Mouse (Mus musculus): ENCODE results near the gene Ttll10. TPM values are rescaled to one million over a fixed set of nuclear protein-coding genes. Genes with fewer than 3 reads are reported as not detected.

Gene Ttll10
- polyA plus RNA-seq, 1 experiment = 7.2 TPM

DNA sequence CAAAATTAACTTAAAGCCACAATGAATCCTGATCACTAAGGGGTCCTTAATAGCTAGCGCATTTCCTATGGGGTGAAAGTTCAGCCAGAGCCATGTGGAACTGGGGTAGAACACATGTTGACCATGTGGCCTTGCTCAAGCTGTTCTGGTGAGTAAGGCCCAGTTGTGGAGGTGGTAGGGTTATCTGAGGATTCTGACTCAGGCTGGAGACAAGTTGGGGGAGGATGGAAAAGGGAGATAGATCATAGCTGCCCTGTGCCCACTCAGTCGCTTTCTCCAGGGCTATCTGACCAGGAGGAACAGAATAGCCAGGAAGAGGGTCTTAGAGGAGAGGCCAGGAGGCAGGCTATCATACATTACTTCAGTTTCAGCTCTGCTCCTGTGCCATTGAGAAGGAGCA lies 44.8 kb downstream of the Ttll10 start:
- 85% methylated on average over 2 of the region's 2 CpGs for WGBS
- Histone ChIP-seq H3K4me3 (replicated peaks; ENCODE audit: extremely low read depth, low read depth, low read length) (no peak overlapping the region), H3K4me1 (ENCODE audit: control insufficient read depth, insufficient read depth, low read length) (no peaks in the 10 kb centered on the region)
- TF ChIP-seq POLR2A (IDR thresholded peaks at IDR 0.05; ENCODE audit: borderline replicate concordance, extremely low read depth, low read depth, low read length) = no peak
- no peak for TF ChIP-seq CTCF (IDR thresholded peaks at IDR 0.05; ENCODE audit: insufficient read depth, low read length)
- no peak for DNase-seq

DNA sequence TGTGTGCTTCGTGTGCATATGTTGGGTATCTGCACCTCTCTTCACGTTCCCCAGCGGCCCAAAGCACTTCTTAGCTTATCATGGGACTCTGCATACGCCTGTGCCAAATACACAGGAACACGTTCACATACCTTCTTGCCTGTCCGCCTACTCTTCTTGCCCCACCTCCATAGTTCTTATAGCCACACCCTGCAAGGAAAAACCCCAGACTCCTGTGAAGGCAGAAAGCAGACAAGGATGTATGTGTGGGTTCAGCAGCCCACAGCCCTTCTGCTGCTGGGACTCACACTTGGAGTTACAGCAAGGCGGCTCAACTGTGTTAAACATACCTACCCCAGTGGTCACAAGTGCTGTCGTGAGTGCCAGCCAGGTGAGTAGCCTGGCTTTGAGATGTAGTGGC lies 45.6 kb downstream of the Ttll10 start, which contains the start of gene Tnfrsf4:
Tnfrsf4 (plus strand) TSS at position 207 of the 400 bp plus-strand sequence.
- DNase-seq = no peak
- no peak for TF ChIP-seq CTCF (IDR thresholded peaks at IDR 0.05; ENCODE audit: insufficient read depth, low read length)
- TF ChIP-seq POLR2A (IDR thresholded peaks at IDR 0.05; ENCODE audit: borderline replicate concordance, extremely low read depth, low read depth, low read length) = no peak
- 58% methylated on average over 8 of the region's 8 CpGs for WGBS
- H3K4me3 ChIP-seq (replicated peaks; ENCODE audit: extremely low read depth, low read depth, low read length) = no peak within 1 kb of the TSS
- no peaks in the 10 kb centered on the region for H3K4me1 ChIP-seq (ENCODE audit: control insufficient read depth, insufficient read depth, low read length)

DNA sequence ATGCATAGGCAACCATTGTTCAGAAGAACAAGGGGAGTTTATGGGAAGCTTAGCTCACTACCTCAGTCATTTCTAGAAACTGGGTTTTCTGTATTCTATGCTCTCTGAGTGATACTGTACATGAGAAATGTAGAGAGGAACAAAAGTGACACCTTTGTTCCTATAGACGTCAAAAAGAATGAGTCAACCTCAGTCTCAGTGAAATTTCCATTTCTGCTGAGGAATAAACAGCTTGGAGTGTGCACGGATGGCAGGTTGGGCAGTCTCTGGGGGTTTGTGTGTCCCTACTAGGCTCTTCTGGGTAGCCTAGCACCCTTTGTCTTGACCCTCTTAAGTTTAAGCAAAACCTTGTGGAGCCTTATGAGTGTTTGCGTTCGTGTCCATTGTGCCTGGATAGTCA lies 50.8 kb downstream of the Ttll10 start:
- no peaks in the 10 kb centered on the region for H3K4me1 ChIP-seq (ENCODE audit: control insufficient read depth, insufficient read depth, low read length)
- WGBS = 93% methylated on average over 4 of the region's 4 CpGs
- TF ChIP-seq POLR2A (IDR thresholded peaks at IDR 0.05; ENCODE audit: borderline replicate concordance, extremely low read depth, low read depth, low read length) (no peak), CTCF (IDR thresholded peaks at IDR 0.05; ENCODE audit: insufficient read depth, low read length) (no peak)
- no peak for DNase-seq
- H3K4me3 ChIP-seq (replicated peaks; ENCODE audit: extremely low read depth, low read depth, low read length) = no peak overlapping the region

DNA sequence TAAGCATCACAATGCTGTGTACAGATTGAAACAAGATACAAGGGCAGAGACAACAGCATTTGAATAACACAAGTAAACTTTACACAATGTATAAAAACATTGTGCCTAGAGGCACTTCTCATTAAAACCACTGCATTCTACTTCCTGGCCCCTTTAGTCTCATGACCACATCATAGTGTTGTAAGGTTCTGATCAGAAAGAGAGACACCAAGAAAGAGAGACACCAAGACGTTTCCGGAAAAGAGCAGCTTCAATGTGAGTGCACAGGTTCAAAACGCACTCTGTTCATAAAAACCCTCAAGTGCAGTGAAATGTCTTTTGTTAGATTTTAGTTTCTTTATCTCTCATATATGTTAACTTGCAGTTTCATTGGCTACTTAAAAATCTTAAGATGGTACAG lies 55.1 kb downstream of the Ttll10 start:
- Histone ChIP-seq H3K4me1 (ENCODE audit: control insufficient read depth, insufficient read depth, low read length) (no peaks in the 10 kb centered on the region), H3K4me3 (replicated peaks; ENCODE audit: extremely low read depth, low read depth, low read length) (no peak overlapping the region)
- DNase-seq = no peak
- 94% methylated on average over 3 of the region's 3 CpGs for WGBS
- TF ChIP-seq CTCF (IDR thresholded peaks at IDR 0.05; ENCODE audit: insufficient read depth, low read length) = no peak
- TF ChIP-seq POLR2A (IDR thresholded peaks at IDR 0.05; ENCODE audit: borderline replicate concordance, extremely low read depth, low read depth, low read length) = no peak

DNA sequence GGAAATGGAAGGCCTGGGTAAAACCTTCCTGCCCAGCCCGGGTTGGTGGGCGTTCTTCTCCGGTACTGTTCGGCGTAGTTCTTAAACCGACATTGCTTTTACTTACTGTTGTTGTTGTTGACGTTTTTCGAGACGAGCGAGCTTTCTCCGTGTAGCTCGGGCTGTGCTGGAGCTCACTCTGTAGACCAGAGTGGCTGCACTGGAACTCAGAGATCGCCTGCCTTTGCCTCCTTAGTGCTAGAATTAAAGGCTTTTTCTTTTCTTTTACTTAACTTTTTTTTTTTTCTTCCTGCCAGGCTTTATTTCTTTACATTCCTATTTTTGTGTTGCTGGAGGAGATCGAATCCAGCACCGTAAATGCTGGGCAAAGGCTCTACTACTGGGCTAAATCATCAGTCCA lies 65.6 kb downstream of the Ttll10 start:
- Histone ChIP-seq H3K4me1 (ENCODE audit: control insufficient read depth, insufficient read depth, low read length) (peaks cover 8% of the 10 kb centered on the region), H3K4me3 (replicated peaks; ENCODE audit: extremely low read depth, low read depth, low read length) (peak overlapping the region; percentile 67)
- DNase-seq = no peak
- WGBS = 3% methylated on average over 15 of the region's 15 CpGs
- no peak for TF ChIP-seq POLR2A (IDR thresholded peaks at IDR 0.05; ENCODE audit: borderline replicate concordance, extremely low read depth, low read depth, low read length)
- TF ChIP-seq CTCF (IDR thresholded peaks at IDR 0.05; ENCODE audit: insufficient read depth, low read length) = no peak

DNA sequence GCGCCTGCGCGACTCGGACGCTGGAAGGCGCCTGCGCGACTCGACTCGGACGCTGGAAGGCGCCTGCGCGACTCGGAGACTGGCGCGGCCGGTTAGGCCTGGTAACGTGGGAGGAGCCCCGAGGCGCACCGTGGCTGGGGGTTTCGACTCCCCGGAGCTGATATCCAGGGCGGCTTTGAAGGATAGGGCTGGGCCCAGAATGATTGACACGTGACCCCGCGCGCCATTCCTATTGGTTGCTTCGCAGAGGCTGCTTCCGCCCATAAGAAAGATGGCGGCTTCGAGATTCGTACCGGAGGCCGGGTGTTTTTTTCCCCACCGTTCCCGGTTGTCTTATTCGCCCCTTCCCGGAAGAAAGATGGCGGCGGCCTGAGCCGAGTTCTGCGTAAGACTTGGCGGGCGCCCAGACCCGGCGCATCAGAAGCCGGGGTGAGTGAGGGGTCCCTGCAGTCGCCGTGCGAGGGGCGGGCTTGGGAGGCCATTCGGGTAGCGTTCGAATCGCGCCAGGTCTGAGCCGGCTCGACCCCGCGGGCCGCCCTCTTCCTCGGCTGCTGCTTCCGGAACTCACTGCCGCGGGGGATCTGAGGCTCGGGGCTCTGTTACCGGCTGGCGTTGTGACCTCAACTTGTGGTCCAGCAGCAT lies 66.2 kb downstream of the Ttll10 start:
- H3K4me3 ChIP-seq (replicated peaks; ENCODE audit: extremely low read depth, low read depth, low read length) = peak overlapping the region; percentile 67
- WGBS = under 1% methylated on average over 70 of the region's 70 CpGs
- DNase-seq = peak; percentile 99
- TF ChIP-seq POLR2A (IDR thresholded peaks at IDR 0.05; ENCODE audit: borderline replicate concordance, extremely low read depth, low read depth, low read length) = peak; percentile 44; the same call in 1 of the 2 replicates
- TF ChIP-seq CTCF (IDR thresholded peaks at IDR 0.05; ENCODE audit: insufficient read depth, low read length) = no peak
- peaks cover 8% of the 10 kb centered on the region for H3K4me1 ChIP-seq (ENCODE audit: control insufficient read depth, insufficient read depth, low read length)

DNA sequence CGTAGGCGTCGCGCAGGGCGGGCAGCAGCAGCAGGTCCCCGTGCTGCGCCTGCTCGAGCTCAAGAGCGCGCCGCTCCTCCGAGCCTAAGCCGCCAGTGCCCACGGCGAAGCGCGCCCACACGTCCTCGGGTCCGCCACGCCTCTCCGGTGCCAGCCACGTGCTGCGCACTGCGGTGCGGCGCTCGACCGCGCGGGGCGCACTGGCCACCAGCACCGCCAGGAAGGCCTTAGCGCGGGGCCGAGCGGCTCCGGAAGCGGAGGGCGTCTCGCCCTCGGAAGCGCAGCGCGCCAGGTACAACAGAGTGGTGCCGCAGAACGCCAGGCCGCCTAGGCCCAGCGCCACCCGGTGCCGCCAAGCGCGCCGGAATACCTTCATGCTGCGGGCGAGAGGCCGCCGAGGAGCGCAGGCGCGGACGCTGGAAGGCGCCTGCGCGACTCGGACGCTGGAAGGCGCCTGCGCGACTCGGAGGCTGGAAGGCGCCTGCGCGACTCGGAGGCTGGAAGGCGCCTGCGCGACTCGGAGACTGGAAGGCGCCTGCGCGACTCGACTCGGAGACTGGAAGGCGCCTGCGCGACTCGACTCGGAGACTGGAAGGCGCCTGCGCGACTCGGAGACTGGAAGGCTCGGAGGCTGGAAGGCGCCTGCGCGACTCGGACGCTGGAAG lies 66.8 kb downstream of the Ttll10 start, which contains the start of the genes B3galt6 and Sdf4:
B3galt6 (minus strand) TSS at position 409 of the 665 bp plus-strand sequence.
Sdf4 (plus strand) TSS at position 632 of the 665 bp plus-strand sequence.
- Histone ChIP-seq H3K4me3 (replicated peaks; ENCODE audit: extremely low read depth, low read depth, low read length) (peak within 1 kb of the TSS; percentile 100), H3K4me1 (ENCODE audit: control insufficient read depth, insufficient read depth, low read length) (peaks cover 8% of the 10 kb centered on the region)
- TF ChIP-seq CTCF (IDR thresholded peaks at IDR 0.05; ENCODE audit: insufficient read depth, low read length) (peak; percentile 44), POLR2A (IDR thresholded peaks at IDR 0.05; ENCODE audit: borderline replicate concordance, extremely low read depth, low read depth, low read length) (peak; percentile 52; the same call in 1 of the 2 replicates)
- peak; percentile 85 for DNase-seq
- under 1% methylated on average over 99 of the region's 99 CpGs for WGBS

DNA sequence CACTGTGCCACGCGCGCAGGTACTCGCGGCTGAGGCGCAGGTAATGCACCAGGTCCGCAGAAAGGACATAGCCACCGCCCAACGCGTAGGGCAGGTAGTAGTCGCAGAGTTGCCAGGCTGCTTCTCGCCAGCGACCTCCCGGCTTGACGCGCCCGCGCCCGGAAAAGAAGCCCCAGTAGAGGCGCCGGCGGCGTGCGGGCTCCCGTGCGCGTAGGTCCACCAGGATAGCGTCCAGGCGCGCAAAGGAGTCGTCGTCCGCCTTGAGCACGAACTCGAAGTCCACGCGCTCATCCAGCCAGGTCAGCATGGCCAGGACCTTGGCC lies 67.3 kb downstream of the Ttll10 start:
- WGBS = 17% methylated on average over 37 of the region's 37 CpGs
- TF ChIP-seq POLR2A (IDR thresholded peaks at IDR 0.05; ENCODE audit: borderline replicate concordance, extremely low read depth, low read depth, low read length) = no peak
- TF ChIP-seq CTCF (IDR thresholded peaks at IDR 0.05; ENCODE audit: insufficient read depth, low read length) = no peak
- DNase-seq = no peak
- peaks cover 8% of the 10 kb centered on the region for H3K4me1 ChIP-seq (ENCODE audit: control insufficient read depth, insufficient read depth, low read length)
- H3K4me3 ChIP-seq (replicated peaks; ENCODE audit: extremely low read depth, low read depth, low read length) = peak overlapping the region; percentile 100

DNA sequence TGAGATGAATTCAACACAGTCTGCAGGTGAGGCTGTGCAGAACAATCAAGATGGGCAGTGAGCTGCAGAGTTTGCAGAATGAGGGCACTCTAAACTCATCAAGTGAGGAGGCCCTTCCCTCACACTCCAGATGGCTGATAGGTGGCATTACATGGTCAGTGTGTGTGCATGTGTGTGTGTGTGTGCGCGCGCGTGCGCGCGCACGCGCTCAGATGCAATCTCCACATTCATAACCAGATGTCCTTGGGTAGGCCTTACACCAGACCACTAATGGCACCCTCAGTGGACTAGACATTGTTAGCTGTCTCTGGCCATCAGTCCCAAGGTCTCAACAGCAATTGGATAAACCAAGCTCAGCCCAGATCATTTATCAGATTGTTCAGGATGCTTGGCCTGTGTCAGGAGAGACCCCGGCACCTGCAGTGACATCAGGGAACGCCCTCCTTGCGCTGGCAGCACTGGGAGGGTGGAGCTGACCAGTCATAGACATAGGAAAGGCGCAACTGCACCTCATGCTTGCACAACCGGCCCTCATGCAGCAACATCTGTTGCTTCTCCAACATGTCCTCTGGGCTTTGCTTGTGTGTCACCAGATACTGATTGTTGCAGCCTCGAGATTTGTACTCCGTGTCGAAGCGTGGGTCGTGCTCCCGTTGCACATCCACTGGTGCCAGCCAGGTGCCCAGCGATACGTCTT lies 67.9 kb downstream of the Ttll10 start:
- Histone ChIP-seq H3K4me1 (ENCODE audit: control insufficient read depth, insufficient read depth, low read length) (peaks cover 8% of the 10 kb centered on the region), H3K4me3 (replicated peaks; ENCODE audit: extremely low read depth, low read depth, low read length) (peak overlapping the region; percentile 100)
- TF ChIP-seq POLR2A (IDR thresholded peaks at IDR 0.05; ENCODE audit: borderline replicate concordance, extremely low read depth, low read depth, low read length) = no peak
- TF ChIP-seq CTCF (IDR thresholded peaks at IDR 0.05; ENCODE audit: insufficient read depth, low read length) = no peak
- DNase-seq = peak; percentile 13
- WGBS = 79% methylated on average over 22 of the region's 22 CpGs

Other genes with a start within 250 kb of the Ttll10 start
- gene Ccnl2, start 246.9 kb downstream of the Ttll10 start, polyA plus RNA-seq (2012; rRNA removed) = 59.8 and 62.5 TPM in 2 replicates
- 120 and 151 TPM in 2 replicates for gene Aurkaip1, start 228.1 kb downstream of the Ttll10 start, polyA plus RNA-seq (2012; rRNA removed)
- gene Mxra8, start 219.7 kb downstream of the Ttll10 start, polyA plus RNA-seq (2012; rRNA removed) = 994 and 1,263 TPM in 2 replicates
- 128 and 159 TPM in 2 replicates for gene Dvl1, start 212.0 kb downstream of the Ttll10 start, polyA plus RNA-seq (2012; rRNA removed)
- 1.6 TPM in 2 replicates for gene Tas1r3, start 196.1 kb downstream of the Ttll10 start, polyA plus RNA-seq (2012; rRNA removed)
- 30.3 and 33.3 TPM in 2 replicates for gene Cptp, start 190.0 kb downstream of the Ttll10 start, polyA plus RNA-seq (2012; rRNA removed)
- 26.7 and 27.3 TPM in 2 replicates for gene Ints11, start 189.9 kb downstream of the Ttll10 start, polyA plus RNA-seq (2012; rRNA removed)
- gene Pusl1, start 167.6 kb downstream of the Ttll10 start, polyA plus RNA-seq (2012; rRNA removed) = 82.2 and 88.0 TPM in 2 replicates
- gene Acap3, start 167.6 kb downstream of the Ttll10 start, polyA plus RNA-seq (2012; rRNA removed) = 48.3 and 50.7 TPM in 2 replicates
- gene Ube2j2, start 115.6 kb downstream of the Ttll10 start, polyA plus RNA-seq (2012; rRNA removed) = 62.0 and 65.4 TPM in 2 replicates
- 22.1 and 23.1 TPM in 2 replicates for gene C1qtnf12, start 97.1 kb downstream of the Ttll10 start, polyA plus RNA-seq (2012; rRNA removed)
- gene B3galt6, start 66.8 kb downstream of the Ttll10 start, polyA plus RNA-seq (2012; rRNA removed) = 6.1 and 7.4 TPM in 2 replicates
- gene Sdf4, start 66.5 kb downstream of the Ttll10 start, polyA plus RNA-seq (2012; rRNA removed) = 54.3 and 63.6 TPM in 2 replicates
- gene Tnfrsf4, start 45.6 kb downstream of the Ttll10 start, polyA plus RNA-seq (2012; rRNA removed) = 5.4 and 7.3 TPM in 2 replicates
- gene Tnfrsf18, start 33.2 kb downstream of the Ttll10 start, polyA plus RNA-seq (2012; rRNA removed) = 4.3 and 5.2 TPM in 2 replicates
- 13.8 and 16.3 TPM in 2 replicates for gene 9430015G10Rik, start 50.6 kb upstream of the Ttll10 start, polyA plus RNA-seq (2012; rRNA removed)
- gene Rnf223, start 71.1 kb upstream of the Ttll10 start, polyA plus RNA-seq (2012; rRNA removed) = 0.32 and 2.7 TPM in 2 replicates
- gene Agrn, start 138.1 kb upstream of the Ttll10 start, polyA plus RNA-seq (2012; rRNA removed) = 190 and 214 TPM in 2 replicates
- gene Isg15, start 141.4 kb upstream of the Ttll10 start, polyA plus RNA-seq (2012; rRNA removed) = 8.1 and 12.2 TPM in 2 replicates
- 4.6 and 5.1 TPM in 2 replicates for gene AW011738, start 143.9 kb upstream of the Ttll10 start, polyA plus RNA-seq (2012; rRNA removed)
- gene Perm1, start 156.5 kb upstream of the Ttll10 start, polyA plus RNA-seq (2012; rRNA removed) = 2.0 and 6.0 TPM in 2 replicates
- gene Plekhn1, start 175.4 kb upstream of the Ttll10 start, polyA plus RNA-seq (2012; rRNA removed) = 61.9 and 78.1 TPM in 2 replicates
- gene Noc2l, start 176.6 kb upstream of the Ttll10 start, polyA plus RNA-seq (2012; rRNA removed) = 44.1 and 54.6 TPM in 2 replicates
- gene Samd11, start 196.2 kb upstream of the Ttll10 start, polyA plus RNA-seq (2012; rRNA removed) = 0.22 and 2.9 TPM in 2 replicates

All from lung, adult 2 months (tissue).